Mouse (Mus musculus) megakaryocyte, embryonic 14.5 days (primary cell): ENCODE results near the gene Mpnd.

ENCODE experiments used
- FLI1 ChIP-seq: IDR thresholded peaks from 2 replicates; pipeline ENCODE4 v1.6.1; 2012; ENCODE audit warnings: low read length, inconsistent platforms, mixed read lengths
- GATA1 ChIP-seq: IDR thresholded peaks from 3 replicates; pipeline ENCODE4 v1.6.1; 2012; ENCODE audit warnings: mixed read lengths, low read length, inconsistent platforms, borderline replicate concordance

GRCm38 (mm10) chr17:56040030-56040856, 34.7 kb downstream of the Mpnd start, which contains the start of gene Chaf1a:
- TF ChIP-seq FLI1: no peak
- no peak for TF ChIP-seq GATA1
